Mouse (Mus musculus) hindbrain, postnatal 0 days (tissue): ENCODE measurements at regions not wholly inside any gene's neighbourhood (a gene's known extent, or its start where the extent isn't known, plus 50 kb on each side); places are given as distances from the start of the nearest gene placed in this dataset.
"Not testable (repeated sequence)": the region's sequence is repeated elsewhere in the genome, so short reads cannot be mapped to it uniquely, and the experiment has no call there.

Experiments used
- ATAC-seq: fragments of 200-750 bp; cut with Nextera tagmentation; 2 replicates; pipeline ENCODE4 v1.8.0; 2017; ENCODE audit warnings: mild to moderate bottlenecking, moderate TSS enrichment, moderate library complexity
- DNase-seq: peaks from one replicate; pipeline ENCODE4 v3.0.0-alpha.2; 2015; ENCODE audit warnings: low spot score
- H3K27ac ChIP-seq: fragments of 300-500 bp; sonication (generic); 2 replicates; pipeline ENCODE4 v1.5.1; 2014; ENCODE audit warnings: mild to moderate bottlenecking
- H3K27me3 ChIP-seq: fragments of 300-500 bp; sonication (generic); 2 replicates; pipeline ENCODE4 v1.6.1; 2014; ENCODE audit warnings: low read length, mixed read lengths; ENCODE audit not compliant: insufficient read depth
- H3K36me3 ChIP-seq: fragments of 300-500 bp; sonication (generic); 2 replicates; pipeline ENCODE4 v1.6.1; 2014; ENCODE audit warnings: low read length, mixed read lengths; ENCODE audit not compliant: insufficient read depth
- H3K4me1 ChIP-seq: fragments of 300-500 bp; sonication (generic); 2 replicates; pipeline ENCODE4 v1.6.1; 2014; ENCODE audit warnings: antibody characterized with exemption, low read length, mixed read lengths; ENCODE audit not compliant: insufficient read depth
- H3K4me2 ChIP-seq: fragments of 300-500 bp; sonication (generic); 2 replicates; pipeline ENCODE4 v1.6.1; 2014; ENCODE audit warnings: low read depth, mild to moderate bottlenecking, low read length, moderate library complexity, mixed read lengths
- H3K4me3 ChIP-seq: fragments of 300-500 bp; sonication (generic); 2 replicates; pipeline ENCODE4 v1.5.1; 2014; ENCODE audit warnings: low read length
- H3K9ac ChIP-seq: fragments of 300-500 bp; sonication (generic); replicated peaks from 2 replicates; pipeline ENCODE4 v1.6.1; 2014; ENCODE audit warnings: mild to moderate bottlenecking, low read length, moderate library complexity, mixed read lengths
- H3K9me3 ChIP-seq: fragments of 300-500 bp; sonication (generic); 2 replicates; pipeline ENCODE4 v1.6.1; 2016; ENCODE audit warnings: low read length, mixed read lengths
- CTCF ChIP-seq: IDR thresholded peaks from 2 replicates; pipeline ENCODE4 v1.5.1; 2016; ENCODE audit warnings: antibody characterized with exemption, control low read depth, low read depth
- WGBS: fragments of 180-500 bp; shearing (Covaris S2); extraction: QIAGEN DNeasy Blood & Tissue Kit; methylation state at CpG from one replicate; pipeline ENCODE4 v1.1.7; 2014; 5-methylcytosine and 5-hydroxymethylcytosine counted together

- H3K36me3 ChIP-seq, DNase-seq, ATAC-seq, H3K27me3 ChIP-seq, H3K9me3 ChIP-seq, H3K9ac ChIP-seq, H3K4me2 ChIP-seq, H3K4me1 ChIP-seq, H3K4me3 ChIP-seq, H3K27ac ChIP-seq: not testable (repeated sequence)
- WGBS: 57% methylated on average over 8 of the region's 8 CpGs
These were observed 1008.4 kb downstream of the Cntnap5b start for GRCm38 (mm10) chr1:100781006-100781405.

- DNase-seq (no peak), ATAC-seq (no peak)
- Histone ChIP-seq H3K9ac (no peak overlapping the region), H3K4me1 (no peaks in the 10 kb centered on the region), H3K9me3 (no peaks in the 10 kb centered on the region), H3K27ac (no peak overlapping the region), H3K36me3 (no peaks in the 10 kb centered on the region), H3K27me3 (no peaks in the 10 kb centered on the region), H3K4me3 (no peak overlapping the region), H3K4me2 (no peak overlapping the region)
- no peak for TF ChIP-seq CTCF
- 62% methylated on average over 1 of the region's 1 CpGs for WGBS
These were observed 1015.2 kb downstream of the Cntnap5b start for GRCm38 (mm10) chr1:100787766-100788165.

GRCm38 (mm10) chr1:100801041-100801440, 1028.5 kb downstream of the Cntnap5b start:
- 73% methylated on average over 2 of the region's 2 CpGs for WGBS
- TF ChIP-seq CTCF: no peak

More at GRCm38 (mm10) chr1:100801041-100801440, 1028.5 kb downstream of the Cntnap5b start:
- Histone ChIP-seq H3K9ac (no peak overlapping the region), H3K27me3 (no peaks in the 10 kb centered on the region), H3K4me1 (no peaks in the 10 kb centered on the region), H3K36me3 (no peaks in the 10 kb centered on the region), H3K9me3 (no peaks in the 10 kb centered on the region), H3K4me2 (no peak overlapping the region), H3K4me3 (no peak overlapping the region), H3K27ac (no peak overlapping the region)
- peak; percentile 6 for DNase-seq
- no peak for ATAC-seq
